Mouse (Mus musculus) frontal cortex, adult 2 months (tissue): ENCODE results near the gene Hbq1b. TPM values are rescaled to one million over a fixed set of nuclear protein-coding genes. Genes with fewer than 3 reads are reported as not detected.

Experiments
- DNase-seq, 2 experiments: peaks; one replicate each; pipeline ENCODE4 v3.0.0; 2022; ENCODE audit warnings: low spot score in 1 of 2; ENCODE audit errors: extremely low spot score in 1 of 2
- polyA plus RNA-seq: library from polyadenylated mRNA; depleted of rRNA; stranded (reverse); fragments of >200 nt; gene quantifications from 2 replicates; pipeline ENCODE4 v1.2.3, GENCODE M21; 2012

Gene Hbq1b
- polyA plus RNA-seq, 1 experiment, result 0.50 TPM

DNA sequence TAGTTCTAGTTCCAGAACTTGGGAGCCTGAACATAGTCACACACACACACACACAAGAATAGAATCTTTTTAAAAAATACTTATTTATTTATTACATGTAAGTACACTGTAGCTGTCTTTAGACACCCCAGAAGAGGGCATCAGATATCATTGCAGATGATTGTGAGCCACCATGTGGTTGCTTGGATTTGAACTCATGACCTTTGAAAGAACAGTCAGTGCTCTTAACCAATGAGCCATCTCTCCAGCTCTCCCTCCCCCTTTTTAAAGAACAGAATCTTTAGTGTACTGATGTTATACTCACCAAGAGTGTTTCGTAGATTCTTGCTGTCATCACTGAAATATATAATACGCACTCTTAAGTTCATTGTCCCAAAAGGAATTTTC is 11.8 kb downstream of the Hbq1b start:
- no peak for DNase-seq

DNA sequence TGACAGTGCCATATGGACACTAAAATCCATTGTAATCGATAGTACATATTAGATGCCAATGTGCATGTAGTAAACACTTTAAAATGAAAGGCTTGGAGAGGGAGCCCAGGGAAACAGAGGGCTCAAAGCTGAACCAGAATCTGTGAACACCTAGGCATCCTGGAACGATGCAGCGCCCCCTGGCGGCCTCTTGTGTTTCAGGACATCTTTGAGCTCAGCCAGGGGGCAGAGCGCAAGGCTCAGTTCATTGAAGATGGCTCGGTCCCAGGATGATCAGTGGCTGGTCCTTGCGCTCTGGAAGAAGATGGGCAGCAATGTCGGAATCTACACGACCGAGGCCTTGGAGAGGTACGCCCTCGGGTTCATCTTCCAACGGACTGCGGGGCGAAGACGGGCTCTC is 13.1 kb downstream of the Hbq1b start, which contains the start of gene Hbq1a:
TSS of gene Hbq1a (plus strand) at position 205 of the 400 bp plus-strand sequence.
- DNase-seq, result peak in 1 of 2 experiments; percentile 74

GRCm38 (mm10) chr11:32300279-32301267 is 13.8 kb downstream of the Hbq1b start:
- DNase-seq, result no peak

DNA sequence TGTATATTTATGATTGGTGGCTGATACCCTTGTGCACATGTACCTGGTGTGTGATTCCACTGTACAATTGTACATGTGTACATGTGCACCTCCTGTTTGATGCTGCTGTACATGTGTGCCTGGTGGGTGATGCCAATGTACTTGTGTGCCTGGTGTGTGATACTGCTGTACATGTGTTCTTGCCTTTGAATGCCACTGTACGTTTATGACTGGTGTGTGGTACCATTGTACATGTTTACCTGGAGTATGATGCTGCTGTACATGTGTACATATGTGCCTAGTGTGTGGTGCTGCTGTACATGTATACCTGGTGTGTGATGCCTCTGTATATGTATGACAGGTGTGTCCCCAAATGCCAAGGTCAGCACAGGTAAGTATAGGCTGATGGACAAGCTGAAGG is 14.7 kb downstream of the Hbq1b start:
- DNase-seq, result no peak

GRCm38 (mm10) chr11:32302824-32303419 is 16.2 kb downstream of the Hbq1b start:
- DNase-seq, result peak; percentile 37 to 60

DNA sequence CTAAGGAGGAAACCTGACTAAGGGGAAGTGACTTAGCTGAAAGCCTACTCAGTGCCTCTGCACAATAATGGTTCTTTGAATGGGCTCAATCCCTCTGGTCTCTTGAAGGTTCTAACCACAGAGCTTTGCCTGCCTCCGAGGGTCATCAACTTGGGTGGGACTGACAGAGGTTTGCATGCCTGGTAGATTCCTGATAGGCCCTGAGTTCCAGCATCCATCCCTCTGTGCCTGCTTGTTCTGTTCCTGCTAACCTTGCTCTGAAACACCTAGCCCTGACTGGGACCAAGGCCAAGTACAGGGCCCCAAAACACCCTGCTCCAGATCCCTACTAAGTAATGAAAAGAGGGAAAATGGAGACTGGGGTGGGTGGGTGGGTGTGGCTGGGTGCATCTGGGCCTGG is 16.7 kb downstream of the Hbq1b start:
- no peak for DNase-seq

DNA sequence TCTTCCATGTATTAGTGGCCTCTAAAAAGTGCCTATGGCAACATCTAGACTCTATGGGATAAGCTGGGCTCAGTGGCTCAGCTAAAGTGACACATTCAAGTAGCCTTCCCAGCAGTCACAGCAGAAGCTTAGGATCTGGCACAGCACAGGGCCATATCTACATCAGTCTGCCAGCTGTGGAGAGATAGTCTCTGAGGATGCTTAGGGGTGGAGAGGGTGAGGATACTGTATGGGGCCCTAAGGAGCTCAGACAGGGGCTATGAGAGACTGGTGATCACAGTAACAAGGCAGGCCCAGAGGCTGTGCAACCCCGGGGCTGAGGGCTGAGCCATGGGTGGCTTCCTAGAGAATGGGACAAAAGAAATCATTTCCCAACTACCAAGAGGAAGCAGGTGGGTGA is 20.2 kb downstream of the Hbq1b start:
- no peak for DNase-seq

GRCm38 (mm10) chr11:32309446-32309845 is 22.7 kb downstream of the Hbq1b start:
- DNase-seq, result no peak

DNA sequence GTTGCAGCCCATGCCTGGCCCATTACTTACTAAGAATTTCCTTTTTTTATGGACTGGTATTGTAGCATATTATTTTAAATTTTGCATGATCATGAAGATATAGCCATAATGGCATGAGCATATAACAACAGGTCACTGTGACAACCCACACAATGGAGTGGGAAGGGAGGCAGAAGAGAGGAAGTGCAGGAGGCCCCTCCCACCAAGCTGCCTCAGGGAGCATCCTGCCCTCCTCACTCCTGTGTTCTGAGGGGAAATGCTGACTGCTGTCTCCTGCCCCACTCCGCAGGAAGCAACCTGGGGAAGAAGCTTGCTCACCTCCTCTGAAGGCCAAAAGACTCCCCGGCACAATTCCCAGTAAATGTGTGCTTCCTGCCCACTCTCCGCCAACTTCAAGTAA is 23.2 kb downstream of the Hbq1b start:
- no peak for DNase-seq

GRCm38 (mm10) chr11:32316009-32316408 is 29.2 kb downstream of the Hbq1b start:
- no peak for DNase-seq

DNA sequence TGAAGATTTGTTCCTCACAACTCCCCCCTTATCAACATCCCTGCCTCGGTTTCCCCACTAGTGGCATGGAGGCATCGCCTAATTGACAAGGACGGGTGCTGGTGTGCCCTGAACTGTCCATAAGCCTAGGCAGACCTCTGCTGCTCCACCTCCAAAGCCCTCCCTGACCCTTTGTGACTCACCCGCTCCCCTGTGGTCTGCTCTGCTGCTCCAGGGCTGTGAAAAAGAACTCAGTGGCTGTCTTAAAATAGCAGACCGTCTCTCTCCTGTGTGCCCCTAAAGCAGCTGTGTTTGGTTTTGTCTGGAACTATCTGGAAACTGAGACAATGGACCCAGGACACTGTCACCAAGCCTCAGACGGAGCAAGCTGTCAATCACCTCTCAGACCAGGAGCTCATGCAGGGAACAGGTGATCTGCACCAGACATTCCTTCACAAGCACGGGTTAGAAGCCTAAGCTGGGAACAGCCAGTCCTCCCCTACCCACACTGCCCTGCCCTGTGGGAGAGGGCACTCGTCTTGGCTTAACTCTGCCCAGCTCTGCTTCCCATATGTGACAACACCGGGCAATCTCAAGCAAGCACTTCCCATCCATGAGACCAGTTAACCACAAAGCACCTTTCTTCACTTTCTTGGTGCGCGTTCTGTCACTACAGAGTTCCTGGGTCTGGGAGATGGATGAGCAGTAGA is 33.9 kb downstream of the Hbq1b start:
- no peak for DNase-seq

GRCm38 (mm10) chr11:32321196-32321565 is 34.4 kb downstream of the Hbq1b start:
- peak in 1 of 2 experiments; percentile 77 for DNase-seq

GRCm38 (mm10) chr11:32324609-32325008 is 37.8 kb downstream of the Hbq1b start:
- peak; percentile 67 to 95 for DNase-seq

DNA sequence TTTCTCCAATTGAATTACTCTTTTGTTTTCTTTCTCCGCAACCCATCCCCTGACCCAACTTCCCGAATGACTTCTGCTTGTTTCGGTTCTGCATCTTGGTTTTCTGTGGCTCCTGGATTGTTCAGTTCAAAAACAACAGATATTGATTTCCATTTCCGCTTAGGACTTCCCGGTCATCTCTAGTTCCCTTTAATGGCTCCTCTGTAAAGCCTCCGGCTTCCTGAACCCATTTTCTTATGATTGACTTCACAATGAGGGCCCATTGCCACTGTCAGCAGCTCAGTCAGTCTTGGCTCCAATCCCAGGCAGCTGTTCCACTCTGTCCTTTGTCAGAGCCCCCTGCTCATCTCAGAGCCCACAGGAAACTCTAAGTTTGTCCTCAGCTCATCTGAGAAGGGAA is 44.3 kb downstream of the Hbq1b start:
- no peak for DNase-seq

DNA sequence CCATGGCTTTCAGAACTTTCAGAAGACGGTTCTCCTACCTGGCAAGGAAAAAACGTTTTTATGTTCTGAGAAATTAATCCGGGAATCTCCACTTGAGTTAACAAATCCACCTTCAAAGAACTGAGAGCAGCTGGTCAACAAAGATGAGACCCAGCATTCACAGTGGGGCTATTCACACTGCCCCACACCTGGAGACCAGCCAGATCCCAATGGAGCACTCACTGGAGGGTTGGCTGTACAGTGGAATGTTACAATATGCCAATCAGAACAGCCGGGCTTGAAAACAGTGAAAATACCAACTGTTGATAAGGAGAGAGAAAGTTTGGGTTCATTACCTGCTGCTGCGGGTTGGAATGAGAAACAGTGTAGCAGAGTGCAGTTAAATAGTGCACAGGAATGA is 45.1 kb downstream of the Hbq1b start:
- no peak for DNase-seq

- DNase-seq, result no peak
Measured at GRCm38 (mm10) chr11:32333235-32333634, 46.5 kb downstream of the Hbq1b start.

DNA sequence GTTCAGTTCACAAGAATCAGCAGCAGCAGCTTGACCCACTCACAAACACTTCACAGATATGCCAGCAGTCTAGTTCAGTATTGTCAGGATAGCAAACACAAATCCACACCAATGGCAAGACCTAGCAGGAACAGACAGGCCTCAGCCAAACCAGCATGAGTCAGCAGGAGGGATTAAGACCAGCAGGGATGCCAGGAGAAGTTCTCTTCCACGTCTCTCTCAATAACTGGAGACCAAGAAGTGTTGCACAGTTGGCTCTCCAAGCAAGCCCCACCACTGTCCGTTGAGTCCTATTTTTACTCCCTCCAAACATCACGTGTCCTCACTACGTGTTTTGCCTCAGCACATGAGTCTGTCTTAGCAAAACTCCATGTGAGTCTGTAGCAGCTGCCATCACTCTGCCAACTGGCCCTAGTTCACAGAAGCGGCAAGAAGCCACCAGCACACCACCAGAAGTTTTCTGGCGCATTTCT is 49.7 kb downstream of the Hbq1b start:
- DNase-seq, result no peak
